Mouse (Mus musculus) mouse embryonic stem cell (cell line): ENCODE measurements at regions not wholly inside any gene's neighbourhood (a gene's known extent, or its start where the extent isn't known, plus 50 kb on each side); places are given as distances from the start of the nearest gene placed in this dataset.
"Not testable (repeated sequence)": the region's sequence is repeated elsewhere in the genome, so short reads cannot be mapped to it uniquely, and the experiment has no call there.

ENCODE experiments used
- in situ Hi-C, 2 experiments: fragments of 300-500 bp; cut with MboI; formaldehyde crosslinking; loops; 1 replicate in 1 of 2; 3 replicates in 1 of 2; pipeline ENCODE4 v1.14.3; 2019 to 2020; ENCODE audit warnings: low sequenced_read_pairs in 2 of 2, low pct_unique_long_range_greater_than_20kb in 1 of 2, mixed read lengths in 1 of 2; ENCODE audit not compliant: unreplicated experiment in 1 of 2

DNA sequence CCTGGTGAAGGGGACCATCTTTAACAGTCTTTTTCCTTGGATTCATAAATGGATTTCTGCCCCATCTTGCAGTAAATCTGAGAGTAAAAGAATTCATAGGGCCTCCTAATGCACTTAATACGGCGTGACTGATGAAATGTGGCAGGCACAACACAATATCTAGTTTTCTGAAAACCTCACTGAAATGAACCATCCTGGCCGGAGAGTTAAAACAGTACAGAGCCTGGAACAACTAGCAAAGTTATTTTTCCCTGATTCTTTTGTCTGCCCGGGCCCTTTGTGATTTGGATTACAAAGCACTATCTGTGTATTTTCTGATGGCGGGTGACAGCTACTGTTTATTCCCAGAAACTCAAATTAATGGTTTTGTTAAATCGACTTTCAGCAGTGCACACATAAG lies 283.8 kb downstream of the Tox3 start:
- in situ Hi-C loops, result no loop called here

DNA sequence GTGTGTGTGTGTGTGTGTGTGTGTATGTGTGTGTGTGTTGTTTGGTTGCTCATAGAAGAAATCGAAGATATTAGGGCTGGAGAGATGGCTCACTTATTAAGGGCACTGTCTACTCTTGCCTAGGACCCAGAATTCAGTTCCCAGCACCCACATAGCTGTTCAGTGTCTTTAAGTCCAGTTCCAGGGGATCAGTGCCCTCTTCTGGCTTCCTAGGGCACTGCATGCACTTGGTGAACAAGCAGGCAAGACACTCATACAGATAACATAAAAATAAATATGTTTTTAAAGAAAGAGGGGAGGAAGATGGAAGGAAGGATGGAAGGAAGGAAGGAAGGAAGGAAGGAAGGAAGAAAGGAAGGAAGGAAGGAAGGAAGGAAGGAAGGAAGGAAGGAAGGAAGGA lies 284.9 kb downstream of the Tox3 start:
- in situ Hi-C loops, result no loop called here

GRCm38 (mm10) chr8:90058631-90059166 lies 289.4 kb downstream of the Tox3 start:
- in situ Hi-C loops, result no loop called here

DNA sequence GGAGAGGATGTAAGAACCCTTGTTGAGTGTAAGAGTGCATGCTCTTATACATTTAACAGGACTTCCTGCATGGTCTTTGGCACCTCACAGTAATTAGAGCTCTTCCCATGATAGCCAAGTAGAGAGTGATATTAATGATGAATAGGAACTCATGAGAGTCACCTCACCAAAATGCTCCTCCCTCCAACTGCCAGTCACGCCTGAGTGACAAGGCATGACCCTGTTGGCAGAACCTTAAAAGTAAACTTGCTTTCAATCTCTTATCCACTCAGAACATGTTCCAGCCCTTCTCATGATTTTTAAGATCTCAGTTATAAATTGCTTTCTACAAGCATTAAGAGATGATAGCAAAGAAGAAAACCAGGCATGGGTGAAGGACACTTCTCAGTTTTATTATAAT lies 291.8 kb downstream of the Tox3 start:
- in situ Hi-C loops, result no loop called here

GRCm38 (mm10) chr8:90046779-90047178 lies 301.4 kb downstream of the Tox3 start:
- in situ Hi-C loops, result no loop called here

GRCm38 (mm10) chr8:90036436-90036835 lies 311.7 kb downstream of the Tox3 start:
- in situ Hi-C loops, result no loop called here

DNA sequence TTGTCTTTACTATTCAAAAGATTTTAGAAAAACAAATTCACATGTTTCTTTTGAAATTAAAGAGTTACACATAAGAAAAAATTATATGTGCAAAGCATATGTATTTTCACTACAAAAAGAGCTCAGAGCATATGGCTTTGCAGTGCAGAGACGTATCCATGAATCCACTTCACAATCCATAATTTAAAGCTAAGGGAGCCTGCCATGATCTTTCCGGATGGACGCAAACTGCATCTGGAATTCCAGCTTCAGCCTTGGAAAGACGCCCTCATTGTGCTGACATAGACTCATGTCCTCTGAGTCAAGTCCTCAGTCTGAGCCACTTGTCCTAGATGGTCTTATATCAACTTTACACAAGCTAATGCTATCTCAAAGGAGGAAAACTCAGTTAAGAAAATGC lies 315.6 kb downstream of the Tox3 start:
- in situ Hi-C loops, result no loop called here

- in situ Hi-C loops, result no loop called here
Measured at GRCm38 (mm10) chr8:90031220-90031619, 316.9 kb downstream of the Tox3 start.

- in situ Hi-C loops, result not testable (repeated sequence)
Measured at GRCm38 (mm10) chr8:90017958-90018357, 330.2 kb downstream of the Tox3 start.

DNA sequence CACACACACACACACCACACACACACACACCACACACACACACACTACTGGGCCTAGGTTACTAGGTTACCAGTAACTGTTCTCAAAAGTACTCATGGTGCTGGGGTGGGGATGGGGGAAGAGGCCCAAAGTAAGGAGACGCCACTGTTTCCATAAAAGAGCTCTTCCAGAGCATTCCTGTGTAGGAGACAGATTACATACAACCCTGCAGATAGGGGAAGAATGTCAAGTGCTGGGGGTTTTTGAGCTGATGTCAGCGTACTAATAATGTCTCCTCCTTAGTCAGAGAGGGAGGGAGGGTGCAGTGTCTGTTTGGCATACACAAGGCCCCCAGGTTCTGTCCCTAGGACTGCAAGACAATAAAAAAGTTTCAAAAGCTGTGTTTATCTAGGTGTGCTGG lies 334.4 kb downstream of the Tox3 start:
- in situ Hi-C loops, result no loop called here

- in situ Hi-C loops, result no loop called here
Measured at GRCm38 (mm10) chr8:90011682-90012409, 336.3 kb downstream of the Tox3 start.

GRCm38 (mm10) chr8:90009431-90009830 lies 338.7 kb downstream of the Tox3 start:
- in situ Hi-C loops, result loop anchor here in 1 of 2 experiments (10.0 kb wide), 1 partner anchor 785 kb away; no protein-coding TSS in a partner anchor

GRCm38 (mm10) chr8:90000899-90001640 lies 347.1 kb downstream of the Tox3 start:
- in situ Hi-C loops, result loop anchor here in 1 of 2 experiments (10.0 kb wide), 1 partner anchor 794 kb away; no protein-coding TSS in a partner anchor

GRCm38 (mm10) chr8:89993743-89994142 lies 354.4 kb downstream of the Tox3 start:
- in situ Hi-C loops, result no loop called here

DNA sequence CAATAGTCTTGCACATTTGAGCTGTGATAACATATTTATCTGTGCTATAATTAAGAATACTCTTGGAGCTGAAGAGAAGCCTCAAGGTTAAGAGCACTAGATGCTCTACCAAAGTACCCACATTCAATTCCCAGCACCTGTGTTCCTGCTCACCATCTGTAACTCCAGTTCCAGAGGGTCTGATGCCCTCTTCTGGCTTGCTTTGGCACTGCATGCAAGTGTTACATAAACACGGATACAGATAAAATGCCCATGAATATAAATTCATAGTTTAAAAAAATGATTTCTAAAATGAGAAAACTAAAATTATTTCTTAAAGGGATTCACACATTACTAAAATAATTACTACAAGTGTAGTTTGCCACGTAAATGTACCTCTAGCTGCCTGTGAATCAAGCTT lies 364.3 kb downstream of the Tox3 start:
- in situ Hi-C loops, result no loop called here

- in situ Hi-C loops, result no loop called here
Measured at GRCm38 (mm10) chr8:89982551-89982950, 365.6 kb downstream of the Tox3 start.

DNA sequence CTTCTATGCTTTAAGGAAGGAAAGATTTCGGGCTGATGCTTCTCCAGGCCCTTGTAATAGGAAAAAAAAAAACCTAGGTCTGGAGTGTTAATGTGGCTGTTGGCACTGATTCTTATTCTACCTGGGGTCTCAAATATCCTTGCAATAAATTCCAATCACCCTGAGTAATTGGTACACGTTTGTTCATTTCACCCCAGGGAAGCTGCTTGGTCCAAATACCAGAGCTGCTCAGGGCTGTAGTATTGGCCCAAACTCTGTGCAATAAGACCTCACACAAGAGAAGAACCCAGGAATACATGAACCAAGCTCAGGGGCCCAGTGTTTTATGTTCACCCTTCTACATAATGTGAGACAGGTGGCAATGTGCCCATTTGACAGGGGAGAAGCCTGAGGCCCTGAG lies 366.8 kb downstream of the Tox3 start:
- in situ Hi-C loops, result no loop called here

GRCm38 (mm10) chr8:89980441-89980840 lies 367.7 kb downstream of the Tox3 start:
- in situ Hi-C loops, result no loop called here

DNA sequence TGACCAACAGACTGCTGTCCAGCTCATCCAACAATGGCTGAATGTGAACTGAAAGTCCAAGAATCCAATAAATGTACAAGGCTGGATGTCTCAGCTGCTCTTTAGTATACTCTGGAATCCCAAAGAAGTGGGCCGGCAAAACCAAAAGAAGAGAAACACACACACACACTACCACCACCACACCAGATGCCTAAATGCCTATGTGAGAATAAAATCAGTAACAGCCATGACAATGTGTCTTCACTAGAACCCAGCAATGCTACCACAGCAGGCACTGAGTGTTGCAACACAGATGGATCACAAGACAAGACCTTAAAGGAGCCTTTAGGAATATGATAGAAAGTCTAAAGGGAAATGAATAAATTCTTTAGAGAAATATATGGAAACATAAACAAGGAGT lies 385.3 kb downstream of the Tox3 start:
- in situ Hi-C loops, result no loop called here

DNA sequence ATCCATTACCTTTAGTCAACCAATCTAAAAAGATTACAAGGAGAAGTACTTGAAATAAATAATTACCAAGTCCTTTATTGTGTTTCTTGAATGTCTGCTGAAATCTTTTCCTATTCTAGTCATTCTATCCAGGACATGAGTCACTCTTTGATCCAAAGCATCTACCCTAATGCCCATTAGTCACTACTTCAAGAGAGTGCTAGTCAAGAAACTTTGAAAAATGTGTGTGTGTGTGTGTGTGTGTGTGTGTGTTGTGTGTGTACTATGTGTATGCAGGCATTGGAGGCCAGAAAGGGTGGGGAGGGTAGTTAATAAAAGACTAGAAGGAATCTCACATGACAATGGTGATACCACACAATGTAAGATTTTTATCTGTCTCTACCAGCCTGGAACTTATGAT lies 390.7 kb downstream of the Tox3 start:
- in situ Hi-C loops, result no loop called here
